Mouse (Mus musculus): ENCODE measurements around the gene Pfdn2. TPM values are rescaled to one million over a fixed set of nuclear protein-coding genes. Genes with fewer than 3 reads are reported as not detected.

Pfdn2 gene
- polyA plus RNA-seq (2014; fragmentation: Illumina TruSeq; extraction: RNeasy Lipid Tissue Mini Kit (QIAGEN cat#74804); ENCODE audit: low replicate concordance): 12.8 TPM

DNA sequence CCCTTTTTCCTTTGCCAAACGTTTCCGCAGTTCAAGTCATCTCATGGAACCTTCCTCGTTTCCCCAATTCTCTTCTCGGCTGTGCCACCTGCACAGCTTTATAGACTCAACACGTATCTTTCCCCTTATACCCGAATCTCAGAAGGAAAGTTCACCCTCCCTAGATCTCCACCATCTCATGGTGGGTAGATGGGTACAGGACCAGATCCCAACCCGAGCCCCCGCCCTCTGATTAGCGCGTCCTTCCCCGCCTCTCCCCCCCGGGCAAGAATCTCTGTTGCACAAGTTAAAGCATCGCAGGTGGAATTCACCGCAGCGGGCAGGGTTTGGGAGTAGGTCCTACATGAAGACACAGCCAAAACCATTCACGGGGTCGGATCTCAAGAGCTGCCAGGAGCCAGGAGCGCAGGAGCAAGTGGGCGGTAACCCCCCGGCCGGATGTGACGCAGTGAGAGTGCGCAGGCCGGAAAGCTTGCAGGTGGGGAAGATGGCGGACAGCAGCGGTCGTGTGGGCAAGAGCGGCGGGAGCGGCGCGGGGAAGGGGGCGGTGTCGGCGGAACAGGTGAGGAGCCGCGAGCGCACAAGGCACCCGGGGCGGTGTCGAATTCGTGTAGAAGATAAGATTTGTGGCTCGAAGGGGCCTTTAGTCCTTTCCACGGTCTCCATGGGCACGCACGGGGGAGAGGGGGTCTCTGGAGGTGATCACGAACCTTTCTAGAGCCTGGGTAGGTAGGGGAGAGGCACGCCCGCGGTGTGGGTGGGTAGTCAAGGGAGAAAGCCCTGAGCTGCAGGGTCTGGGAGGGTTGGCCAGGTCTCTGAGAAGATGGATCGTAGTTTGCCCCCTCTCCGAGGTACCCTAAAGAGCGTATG lies at the start of gene Pfdn2, which contains the start of gene Nit1:
Pfdn2 (plus strand) TSS at position 446 of the 870 bp plus-strand sequence.
Nit1 (minus strand) TSS at position 422 of the 870 bp plus-strand sequence.

DNA sequence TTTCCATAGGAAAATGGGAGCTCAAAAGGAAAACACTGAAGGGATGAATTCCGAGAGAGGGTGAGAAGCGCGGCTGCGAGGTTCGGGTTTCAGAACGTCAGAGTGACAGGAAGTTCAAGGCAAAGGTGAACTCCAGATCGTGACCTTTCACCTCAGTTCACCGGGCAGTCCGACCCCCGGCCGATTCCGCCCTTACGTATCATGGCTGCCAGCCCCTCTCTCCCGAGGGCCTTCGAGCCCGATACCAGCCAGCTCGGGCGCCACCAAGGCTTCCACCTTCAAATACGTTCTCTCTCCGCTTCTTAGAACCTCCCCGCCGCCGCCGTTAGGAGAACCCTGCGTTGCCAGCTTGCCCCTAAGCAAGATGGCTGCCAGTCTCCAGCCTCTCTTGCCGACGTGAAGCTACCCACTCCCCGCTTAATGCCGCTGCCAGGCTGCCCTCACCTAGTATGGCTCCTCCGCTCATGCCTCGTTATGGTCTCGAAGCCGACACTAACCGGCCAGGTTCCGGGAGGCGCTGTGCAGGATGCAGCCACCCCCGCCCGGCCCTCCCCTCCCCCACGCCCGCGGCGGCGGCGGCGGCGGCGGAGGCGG lies 16.5 kb upstream of the Pfdn2 start, which contains the start of gene Dedd:
Dedd (plus strand) TSS at position 307 of the 594 bp plus-strand sequence.

DNA sequence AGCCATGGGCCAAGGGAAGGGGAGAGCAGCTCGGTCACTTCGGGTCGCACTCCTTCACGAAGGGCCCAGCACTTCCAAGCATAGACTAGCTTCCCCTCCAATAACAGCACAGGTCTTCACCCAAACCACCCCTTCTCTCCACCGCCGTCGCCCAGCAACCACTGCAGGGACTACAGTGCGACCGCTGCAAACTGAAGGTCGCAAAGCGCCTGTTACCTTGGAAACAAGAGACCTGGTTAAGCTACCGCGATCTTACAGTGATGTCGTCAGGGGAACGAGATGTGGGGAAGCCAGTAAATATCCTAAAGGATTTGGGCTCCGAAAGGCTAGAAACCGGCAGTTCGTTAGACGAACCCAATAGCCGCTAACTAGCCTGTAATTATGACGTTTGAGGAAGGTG lies 15.2 kb downstream of the Pfdn2 start, which contains the start of gene Klhdc9:
Klhdc9 (minus strand) TSS at position 143 of the 400 bp plus-strand sequence.

DNA sequence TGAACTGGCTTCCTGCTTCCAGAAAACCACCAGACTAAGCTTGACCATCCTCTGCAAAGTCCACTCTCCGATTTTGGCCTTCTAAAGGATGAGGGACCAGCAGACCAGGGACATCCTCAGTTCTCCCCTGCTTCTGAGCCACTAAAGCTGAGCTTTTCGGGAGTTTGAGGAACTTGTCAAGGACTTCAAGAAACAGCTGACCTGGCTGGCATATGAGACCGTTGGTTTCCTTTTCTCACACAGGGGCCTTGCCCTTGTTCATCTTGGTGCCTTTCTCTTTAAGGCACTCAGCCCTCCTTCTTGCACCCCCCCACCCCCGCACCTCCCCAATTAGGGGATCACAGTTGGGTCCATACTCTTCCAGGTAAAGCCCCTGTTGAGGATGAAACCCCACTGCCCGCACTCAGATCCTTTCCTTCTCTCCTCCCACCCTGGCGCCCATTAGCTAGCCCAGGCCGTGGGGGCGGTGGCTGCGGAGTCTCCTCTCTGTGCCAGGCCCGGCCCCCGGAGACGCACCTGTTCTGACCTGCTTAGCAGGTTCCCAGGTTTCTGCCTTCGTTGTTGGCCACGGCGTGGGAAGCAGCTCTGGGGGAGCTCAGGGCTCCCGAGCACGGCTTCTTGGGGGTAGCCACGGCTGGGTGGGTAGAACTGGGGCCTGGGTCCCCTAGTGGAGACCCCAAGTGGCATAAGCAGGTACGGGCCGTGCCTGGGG lies 24.5 kb downstream of the Pfdn2 start, which contains the start of gene Nectin4:
Nectin4 (plus strand) TSS at position 255 of the 712 bp plus-strand sequence.

DNA sequence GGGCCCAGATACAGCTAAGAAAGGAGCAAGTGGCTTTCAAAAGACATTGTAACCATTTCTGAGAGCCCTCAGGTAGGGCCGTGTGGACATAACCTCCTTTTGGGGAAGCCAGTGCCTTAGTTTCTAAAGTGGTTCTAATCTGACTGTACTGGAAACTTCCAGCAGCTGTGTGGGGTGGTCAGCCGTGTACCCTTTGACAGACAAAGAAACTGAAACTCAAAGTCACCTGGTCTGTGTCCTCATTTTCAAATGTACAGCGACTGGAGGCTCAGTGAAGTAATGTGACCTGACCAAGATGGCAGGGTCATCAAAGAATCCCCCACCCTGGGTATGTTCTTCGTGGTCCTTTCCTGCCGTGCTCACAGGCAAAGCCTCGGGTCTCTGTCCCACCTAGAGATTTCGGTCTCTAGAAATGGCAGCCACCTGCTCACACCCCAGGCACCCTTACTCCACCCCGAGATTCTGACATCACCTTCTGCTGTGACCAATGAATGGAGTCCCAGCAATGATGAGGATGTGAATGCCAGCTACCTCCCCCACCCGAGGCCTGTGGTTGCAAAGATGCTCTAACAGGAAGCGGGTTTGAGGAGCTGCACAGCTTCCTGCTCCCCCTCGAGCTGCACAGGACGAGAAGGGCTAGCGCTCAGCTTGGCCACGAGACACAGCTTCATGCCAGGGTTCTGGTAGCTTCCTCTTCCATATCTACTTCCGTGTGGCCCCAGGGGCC lies 43.1 kb downstream of the Pfdn2 start, which contains the start of gene Arhgap30:
Arhgap30 (plus strand) TSS at position 579 of the 727 bp plus-strand sequence.

Other genes with a start within 250 kb of the Pfdn2 start
- 1.9 TPM for gene Cfap126, start 231.8 kb upstream of the Pfdn2 start, polyA plus RNA-seq (2014; fragmentation: Illumina TruSeq; extraction: RNeasy Lipid Tissue Mini Kit (QIAGEN cat#74804); ENCODE audit: low replicate concordance)
- gene Sdhc, start 195.1 kb upstream of the Pfdn2 start, polyA plus RNA-seq (2014; fragmentation: Illumina TruSeq; extraction: RNeasy Lipid Tissue Mini Kit (QIAGEN cat#74804); ENCODE audit: low replicate concordance): 37.0 TPM
- gene Mpz, start 195.0 kb upstream of the Pfdn2 start, polyA plus RNA-seq (2014; fragmentation: Illumina TruSeq; extraction: RNeasy Lipid Tissue Mini Kit (QIAGEN cat#74804); ENCODE audit: low replicate concordance): 0.48 TPM
- gene Pcp4l1, start 149.4 kb upstream of the Pfdn2 start, polyA plus RNA-seq (2014; fragmentation: Illumina TruSeq; extraction: RNeasy Lipid Tissue Mini Kit (QIAGEN cat#74804); ENCODE audit: low replicate concordance): 13.4 TPM
- 16.9 TPM for gene Nr1i3, start 131.7 kb upstream of the Pfdn2 start, polyA plus RNA-seq (2014; fragmentation: Illumina TruSeq; extraction: RNeasy Lipid Tissue Mini Kit (QIAGEN cat#74804); ENCODE audit: low replicate concordance)
- 5.1 TPM for gene Tomm40l, start 123.2 kb upstream of the Pfdn2 start, polyA plus RNA-seq (2014; fragmentation: Illumina TruSeq; extraction: RNeasy Lipid Tissue Mini Kit (QIAGEN cat#74804); ENCODE audit: low replicate concordance)
- 4.2 TPM for gene Apoa2, start 120.6 kb upstream of the Pfdn2 start, polyA plus RNA-seq (2014; fragmentation: Illumina TruSeq; extraction: RNeasy Lipid Tissue Mini Kit (QIAGEN cat#74804); ENCODE audit: low replicate concordance)
- 41.4 TPM for gene Fcer1g, start 111.3 kb upstream of the Pfdn2 start, polyA plus RNA-seq (2014; fragmentation: Illumina TruSeq; extraction: RNeasy Lipid Tissue Mini Kit (QIAGEN cat#74804); ENCODE audit: low replicate concordance)
- 1.5 TPM for gene Adamts4, start 95.2 kb upstream of the Pfdn2 start, polyA plus RNA-seq (2014; fragmentation: Illumina TruSeq; extraction: RNeasy Lipid Tissue Mini Kit (QIAGEN cat#74804); ENCODE audit: low replicate concordance)
- 44.8 TPM for gene Ndufs2, start 94.3 kb upstream of the Pfdn2 start, polyA plus RNA-seq (2014; fragmentation: Illumina TruSeq; extraction: RNeasy Lipid Tissue Mini Kit (QIAGEN cat#74804); ENCODE audit: low replicate concordance)
- 8.8 TPM for gene B4galt3, start 75.3 kb upstream of the Pfdn2 start, polyA plus RNA-seq (2014; fragmentation: Illumina TruSeq; extraction: RNeasy Lipid Tissue Mini Kit (QIAGEN cat#74804); ENCODE audit: low replicate concordance)
- gene Ppox, start 64.5 kb upstream of the Pfdn2 start, polyA plus RNA-seq (2014; fragmentation: Illumina TruSeq; extraction: RNeasy Lipid Tissue Mini Kit (QIAGEN cat#74804); ENCODE audit: low replicate concordance): 6.8 TPM
- gene Usp21, start 57.7 kb upstream of the Pfdn2 start, polyA plus RNA-seq (2014; fragmentation: Illumina TruSeq; extraction: RNeasy Lipid Tissue Mini Kit (QIAGEN cat#74804); ENCODE audit: low replicate concordance): 15.5 TPM
- gene Ufc1, start 50.6 kb upstream of the Pfdn2 start, polyA plus RNA-seq (2014; fragmentation: Illumina TruSeq; extraction: RNeasy Lipid Tissue Mini Kit (QIAGEN cat#74804); ENCODE audit: low replicate concordance): 59.2 TPM
- gene Dedd, start 16.5 kb upstream of the Pfdn2 start, polyA plus RNA-seq (2014; fragmentation: Illumina TruSeq; extraction: RNeasy Lipid Tissue Mini Kit (QIAGEN cat#74804); ENCODE audit: low replicate concordance): 13.8 TPM
- gene Nit1, start within 50 bp of the Pfdn2 start, polyA plus RNA-seq (2014; fragmentation: Illumina TruSeq; extraction: RNeasy Lipid Tissue Mini Kit (QIAGEN cat#74804); ENCODE audit: low replicate concordance): 20.1 TPM
- gene Klhdc9, start 15.1 kb downstream of the Pfdn2 start, polyA plus RNA-seq (2014; fragmentation: Illumina TruSeq; extraction: RNeasy Lipid Tissue Mini Kit (QIAGEN cat#74804); ENCODE audit: low replicate concordance): not detected
- not detected for gene Nectin4, start 24.4 kb downstream of the Pfdn2 start, polyA plus RNA-seq (2014; fragmentation: Illumina TruSeq; extraction: RNeasy Lipid Tissue Mini Kit (QIAGEN cat#74804); ENCODE audit: low replicate concordance)
- 9.9 TPM for gene Arhgap30, start 43.3 kb downstream of the Pfdn2 start, polyA plus RNA-seq (2014; fragmentation: Illumina TruSeq; extraction: RNeasy Lipid Tissue Mini Kit (QIAGEN cat#74804); ENCODE audit: low replicate concordance)
- not detected for gene Usf1, start 65.6 kb downstream of the Pfdn2 start, polyA plus RNA-seq (2014; fragmentation: Illumina TruSeq; extraction: RNeasy Lipid Tissue Mini Kit (QIAGEN cat#74804); ENCODE audit: low replicate concordance)
- gene Tstd1, start 73.2 kb downstream of the Pfdn2 start, polyA plus RNA-seq (2014; fragmentation: Illumina TruSeq; extraction: RNeasy Lipid Tissue Mini Kit (QIAGEN cat#74804); ENCODE audit: low replicate concordance): 3.1 TPM
- 54.7 TPM for gene F11r, start 91.9 kb downstream of the Pfdn2 start, polyA plus RNA-seq (2014; fragmentation: Illumina TruSeq; extraction: RNeasy Lipid Tissue Mini Kit (QIAGEN cat#74804); ENCODE audit: low replicate concordance)
- 5.0 TPM for gene Alyref2, start 157.8 kb downstream of the Pfdn2 start, polyA plus RNA-seq (2014; fragmentation: Illumina TruSeq; extraction: RNeasy Lipid Tissue Mini Kit (QIAGEN cat#74804); ENCODE audit: low replicate concordance)
- 397 TPM for gene Itln1, start 189.6 kb downstream of the Pfdn2 start, polyA plus RNA-seq (2014; fragmentation: Illumina TruSeq; extraction: RNeasy Lipid Tissue Mini Kit (QIAGEN cat#74804); ENCODE audit: low replicate concordance)
- 11.3 TPM for gene Cd244a, start 213.5 kb downstream of the Pfdn2 start, polyA plus RNA-seq (2014; fragmentation: Illumina TruSeq; extraction: RNeasy Lipid Tissue Mini Kit (QIAGEN cat#74804); ENCODE audit: low replicate concordance)

Measured in small intestine, adult 10 weeks (tissue).